Mouse (Mus musculus) MEL (cell line): Measurements from ENCODE around the gene Trafd1. TPM values are rescaled to one million over a fixed set of nuclear protein-coding genes. Genes with fewer than 3 reads are reported as not detected.
"Not testable (repeated sequence)": the region's sequence is repeated elsewhere in the genome, so short reads cannot be mapped to it uniquely, and the experiment has no call there.

Source experiments
- DNase-seq: peaks from one replicate; pipeline ENCODE4 v3.0.0; 2011; ENCODE audit warnings: low read depth, low spot score
- H3K27ac ChIP-seq: 2 replicates; pipeline ENCODE4 v1.5.1; 2012; ENCODE audit warnings: low read depth, mild to moderate bottlenecking, control low read depth, low read length, moderate library complexity; ENCODE audit not compliant: control insufficient read depth
- H3K27me3 ChIP-seq, 2 experiments: fragments of 150-350 bp in 1 of 2; sonication (generic) in 1 of 2; 2 replicates each; pipeline ENCODE4 v1.6.1; 2012; ENCODE audit warnings: low read length in 2 of 2, mild to moderate bottlenecking in 2 of 2, improper control_type of control experiment in 1 of 2, moderate library complexity in 1 of 2; ENCODE audit not compliant: insufficient read depth in 2 of 2, control insufficient read depth in 1 of 2
- H3K36me3 ChIP-seq, 2 experiments: 2 replicates each; pipeline ENCODE4 v1.6.1; 2012 to 2014; ENCODE audit warnings: low read length in 2 of 2, improper control_type of control experiment in 1 of 2, inconsistent platforms in 1 of 2, mild to moderate bottlenecking in 1 of 2; ENCODE audit not compliant: insufficient read depth in 2 of 2, control insufficient read depth in 1 of 2
- H3K4me1 ChIP-seq, 2 experiments: fragments of 150-350 bp in 1 of 2; sonication (generic) in 1 of 2; 2 replicates each; pipeline ENCODE4 v1.6.1; 2012; ENCODE audit warnings: low read length in 2 of 2, improper control_type of control experiment in 1 of 2, mild to moderate bottlenecking in 1 of 2; ENCODE audit not compliant: insufficient read depth in 2 of 2, control insufficient read depth in 1 of 2
- H3K4me3 ChIP-seq, 2 experiments: fragments of 150-350 bp in 1 of 2; sonication (generic) in 1 of 2; 2 replicates each; pipeline ENCODE4 v1.5.1; 2012; ENCODE audit warnings: low read depth in 2 of 2, low read length in 2 of 2, mild to moderate bottlenecking in 2 of 2, moderate library complexity in 2 of 2, control low read depth in 1 of 2, improper control_type of control experiment in 1 of 2; ENCODE audit not compliant: control insufficient read depth in 1 of 2, insufficient read depth in 1 of 2
- H3K79me2 ChIP-seq: 2 replicates; pipeline ENCODE4 v1.6.1; 2012; ENCODE audit warnings: mild to moderate bottlenecking, low read length, moderate library complexity; ENCODE audit not compliant: control insufficient read depth, poor library complexity, insufficient read depth
- H3K9ac ChIP-seq: 2 replicates; pipeline ENCODE4 v1.6.1; 2012; ENCODE audit warnings: low read depth, mild to moderate bottlenecking, control low read depth, low read length, moderate library complexity; ENCODE audit not compliant: control insufficient read depth, poor library complexity, severe bottlenecking
- H3K9me3 ChIP-seq: fragments of 150-350 bp; sonication (generic); replicated peaks from 2 replicates; pipeline ENCODE4 v1.6.1; 2012; ENCODE audit warnings: mild to moderate bottlenecking, low read length, improper control_type of control experiment, moderate library complexity; ENCODE audit not compliant: insufficient read depth
- BHLHE40 ChIP-seq: IDR thresholded peaks from 2 replicates; pipeline ENCODE4 v1.6.1; 2012; ENCODE audit warnings: low read depth, mild to moderate bottlenecking, inconsistent platforms, low read length, improper control_type of control experiment, borderline replicate concordance
- CHD1 ChIP-seq: IDR thresholded peaks from 2 replicates; pipeline ENCODE4 v1.6.1; 2012; ENCODE audit warnings: low read depth, mild to moderate bottlenecking, inconsistent platforms, low read length, improper control_type of control experiment
- E2F4 ChIP-seq: IDR thresholded peaks from 2 replicates; pipeline ENCODE4 v1.6.1; 2011; ENCODE audit warnings: low read depth, low read length, improper control_type of control experiment, borderline replicate concordance
- ELF1 ChIP-seq: IDR thresholded peaks from 2 replicates; pipeline ENCODE4 v1.6.1; 2014; ENCODE audit warnings: low read depth, mild to moderate bottlenecking, inconsistent platforms, low read length, improper control_type of control experiment, moderate library complexity
- HCFC1 ChIP-seq: IDR thresholded peaks from 2 replicates; pipeline ENCODE4 v1.6.1; 2012; ENCODE audit warnings: low read depth, mild to moderate bottlenecking, inconsistent platforms, low read length, improper control_type of control experiment, moderate library complexity
- MAZ ChIP-seq: IDR thresholded peaks from 2 replicates; pipeline ENCODE4 v1.6.1; 2012; ENCODE audit warnings: low read depth, mild to moderate bottlenecking, inconsistent platforms, low read length, improper control_type of control experiment
- POLR2A ChIP-seq, 2 experiments: IDR thresholded peaks; 2 replicates each; pipeline ENCODE4 v1.6.1; 2011 to 2012; ENCODE audit warnings: low read length in 2 of 2, mild to moderate bottlenecking in 2 of 2, control low read depth in 1 of 2, improper control_type of control experiment in 1 of 2, low read depth in 1 of 2, moderate library complexity in 1 of 2; ENCODE audit not compliant: control insufficient read depth in 1 of 2, insufficient read depth in 1 of 2, poor library complexity in 1 of 2
- RAD21 ChIP-seq: IDR thresholded peaks from 2 replicates; pipeline ENCODE4 v1.6.1; 2011; ENCODE audit warnings: mild to moderate bottlenecking, low read depth, low read length, improper control_type of control experiment
- SIN3A ChIP-seq: IDR thresholded peaks from 2 replicates; pipeline ENCODE4 v1.6.1; 2012; ENCODE audit warnings: low read length, improper control_type of control experiment, inconsistent platforms
- SMC3 ChIP-seq: IDR thresholded peaks from 2 replicates; pipeline ENCODE4 v1.6.1; 2011; ENCODE audit warnings: low read depth, low read length, improper control_type of control experiment
- TBP ChIP-seq: IDR thresholded peaks from 2 replicates; pipeline ENCODE4 v1.8.0; 2011; ENCODE audit warnings: low read depth, low read length, improper control_type of control experiment
- UBTF ChIP-seq: IDR thresholded peaks from 2 replicates; pipeline ENCODE4 v1.6.1; 2012; ENCODE audit warnings: low read depth, mild to moderate bottlenecking, inconsistent platforms, low read length, improper control_type of control experiment, moderate library complexity, borderline replicate concordance; ENCODE audit not compliant: insufficient read depth
- USF2 ChIP-seq, 2 experiments: IDR thresholded peaks; 2 replicates each; pipeline ENCODE4 v1.6.1; 2011 to 2012; ENCODE audit warnings: improper control_type of control experiment in 2 of 2, low read length in 2 of 2, borderline replicate concordance in 1 of 2, inconsistent platforms in 1 of 2, low read depth in 1 of 2, mild to moderate bottlenecking in 1 of 2; ENCODE audit not compliant: insufficient read depth in 1 of 2
- polyA plus RNA-seq, 2 experiments: library from polyadenylated mRNA; stranded (reverse) in 1 of 2; unstranded in 1 of 2; fragments of >175 nt in 1 of 2; fragments of >200 nt in 1 of 2; gene quantifications; 2 replicates each; pipeline versions ENCODE4 v1.2.1 to v1.2.4; 2012; ENCODE audit warnings: low replicate concordance in 2 of 2, low read depth in 1 of 2; ENCODE audit not compliant: insufficient read length in 2 of 2, insufficient read depth in 1 of 2, missing spikeins in 1 of 2
- total RNA-seq: library from RNA; depleted of rRNA; stranded (reverse); fragments of 300-350 nt; gene quantifications from 2 replicates; pipeline ENCODE4 v1.2.3, GENCODE M21; 2012

Gene Trafd1
- total and polyA plus RNA-seq, 3 experiments, result 12.9 to 21.4 TPM; not detected in 1

GRCm38 (mm10) chr5:121334454-121334853 is 51.0 kb downstream of the Trafd1 start:
- Histone ChIP-seq H3K4me1 (no peaks in the 10 kb centered on the region), H3K4me3 (no peak overlapping the region), H3K9ac (no peak overlapping the region), H3K27ac (no peak overlapping the region), H3K27me3 (no peaks in the 10 kb centered on the region), H3K79me2 (no peaks in the 10 kb centered on the region), H3K36me3 (peaks cover 0 to 6% of the 10 kb centered on the region in 2 experiments; a peak in 2 of 4 replicates), H3K9me3 (no peaks in the 10 kb centered on the region)
- TF ChIP-seq CHD1, result no peak
- DNase-seq, result no peak

GRCm38 (mm10) chr5:121333976-121334375 is 51.5 kb downstream of the Trafd1 start:
- TF ChIP-seq USF2 (IDR thresholded peaks at IDR 0.05; ENCODE audit: borderline replicate concordance in 1 of 2, insufficient read depth in 1 of 2, low read depth in 1 of 2, low read length in 2 of 2) (no peak), BHLHE40 (no peak), SMC3 (no peak), MAZ (no peak), HCFC1 (no peak), RAD21 (no peak)
- no peaks in the 10 kb centered on the region for H3K79me2 ChIP-seq
- no peaks in the 10 kb centered on the region for H3K9me3 ChIP-seq
- DNase-seq, result no peak
- no peak overlapping the region for H3K27ac ChIP-seq
- H3K4me3 ChIP-seq, result no peak overlapping the region
- no peaks in the 10 kb centered on the region for H3K4me1 ChIP-seq
- H3K9ac ChIP-seq, result no peak overlapping the region
- peaks cover 0 to 7% of the 10 kb centered on the region in 2 experiments; a peak in 2 of 4 replicates for H3K36me3 ChIP-seq
- no peaks in the 10 kb centered on the region for H3K27me3 ChIP-seq

GRCm38 (mm10) chr5:121331731-121332130 is 53.7 kb downstream of the Trafd1 start:
- no peaks in the 10 kb centered on the region for H3K79me2 ChIP-seq
- H3K27ac ChIP-seq, result no peak overlapping the region
- no peaks in the 10 kb centered on the region for H3K4me1 ChIP-seq
- H3K4me3 ChIP-seq, result no peak overlapping the region
- no peaks in the 10 kb centered on the region for H3K9me3 ChIP-seq
- H3K9ac ChIP-seq, result no peak overlapping the region
- H3K36me3 ChIP-seq, result peaks cover 0 to 6% of the 10 kb centered on the region in 2 experiments; a peak in 2 of 4 replicates
- TF ChIP-seq ELF1, result no peak
- no peak for TF ChIP-seq UBTF
- no peak for TF ChIP-seq E2F4
- TF ChIP-seq POLR2A (IDR thresholded peaks at IDR 0.05; ENCODE audit: control insufficient read depth in 1 of 2, insufficient read depth in 1 of 2, low read depth in 1 of 2, low read length in 2 of 2, poor library complexity in 1 of 2), result no peak
- TF ChIP-seq TBP, result no peak
- no peak for TF ChIP-seq SIN3A
- DNase-seq, result no peak
- no peaks in the 10 kb centered on the region for H3K27me3 ChIP-seq

DNA sequence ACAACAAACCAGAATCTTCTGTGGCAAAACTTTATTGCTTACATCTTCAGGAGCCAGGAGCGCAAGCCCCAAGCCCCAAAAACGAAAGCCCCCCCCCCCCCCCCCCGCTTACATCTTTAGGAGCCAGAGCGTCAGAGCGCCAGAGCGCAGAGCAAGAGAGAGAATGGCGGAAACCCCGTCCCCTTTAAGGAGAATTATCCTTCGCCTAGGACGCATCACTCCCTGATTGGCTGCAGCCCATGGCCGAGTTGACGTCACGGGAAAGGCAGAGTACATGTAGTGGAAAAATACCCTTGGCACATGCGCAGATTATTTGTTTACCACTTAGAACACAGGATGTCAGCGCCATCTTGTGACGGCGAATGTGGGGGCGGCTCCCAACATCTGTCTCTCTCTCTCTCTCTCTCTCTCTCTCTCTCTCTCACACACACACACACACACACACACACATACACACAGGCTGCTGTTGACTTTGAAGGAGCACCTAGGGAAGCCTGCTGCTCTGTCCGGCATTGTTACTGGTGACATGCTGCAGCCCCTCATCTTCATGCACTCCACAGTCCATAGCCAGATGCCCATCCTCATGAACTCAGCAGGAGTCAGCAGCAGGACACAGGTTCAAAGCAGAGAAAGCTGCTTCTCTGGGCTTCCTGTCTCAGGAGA is 55.1 kb downstream of the Trafd1 start:
- not testable (repeated sequence) for H3K27me3 ChIP-seq, DNase-seq, H3K27ac ChIP-seq, H3K79me2 ChIP-seq, H3K4me1 ChIP-seq, H3K4me3 ChIP-seq, H3K9me3 ChIP-seq, H3K9ac ChIP-seq, H3K36me3 ChIP-seq
